Mouse (Mus musculus) bone marrow macrophage, adult 2 months (primary cell): ENCODE data around the gene Tspo.

Source experiments
- CTCF ChIP-seq: IDR thresholded peaks from 2 replicates; pipeline ENCODE4 v1.5.1; 2012; ENCODE audit warnings: low read depth, mild to moderate bottlenecking, low read length, moderate library complexity
- POLR2A ChIP-seq: IDR thresholded peaks from 2 replicates; pipeline ENCODE4 v1.6.1; 2012; ENCODE audit warnings: mild to moderate bottlenecking, low read depth, low read length, borderline replicate concordance

DNA sequence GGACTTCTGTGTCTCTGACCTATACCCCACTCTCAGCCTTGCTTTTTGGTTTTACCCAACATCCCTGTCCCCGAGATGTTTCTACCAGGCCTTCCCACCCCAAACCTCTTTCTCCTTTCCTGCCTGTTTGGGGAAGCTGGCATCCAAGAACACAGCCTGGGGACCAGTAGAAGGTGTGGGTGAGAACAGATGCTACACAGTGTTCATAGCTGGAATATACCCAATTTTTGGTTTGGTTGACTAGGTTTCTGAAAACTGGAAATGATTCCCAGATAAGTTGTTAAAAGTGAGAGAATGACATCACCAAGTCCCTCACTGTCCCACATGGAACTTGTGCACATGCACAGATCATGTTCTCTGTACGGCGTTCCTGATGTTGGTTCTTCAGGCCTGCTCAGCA is 51.9 kb downstream of the Tspo start:
- TF ChIP-seq CTCF, result no peak
- TF ChIP-seq POLR2A, result no peak
